Mouse (Mus musculus) T-helper 1 cell (primary cell): ENCODE measurements around the gene Veph1.

Experiments
- in situ Hi-C: fragments of 300-600 bp; cut with MboI, MseI; formaldehyde crosslinking; loops from one replicate; pipeline ENCODE4 v1.15.1; 2025; ENCODE audit warnings: high pct_unique_total_duplicates

Gene Veph1

GRCm38 (mm10) chr3:66224931-66225537 lies 71.6 kb downstream of the Veph1 start:
- in situ Hi-C loops, result no loop called here

GRCm38 (mm10) chr3:66221243-66221611 lies 75.4 kb downstream of the Veph1 start:
- in situ Hi-C loops, result no loop called here

- in situ Hi-C loops, result no loop called here
Measured at GRCm38 (mm10) chr3:66220554-66221242, 75.9 kb downstream of the Veph1 start.

- in situ Hi-C loops, result no loop called here
Measured at GRCm38 (mm10) chr3:66219655-66220191, 76.9 kb downstream of the Veph1 start, which contains the start of gene Ptx3. Gene Ptx3 (plus strand): TSS chr3:66219910.

- in situ Hi-C loops, result no loop called here
Measured at GRCm38 (mm10) chr3:66215759-66216158, 80.9 kb downstream of the Veph1 start.

GRCm38 (mm10) chr3:66213524-66213923 lies 83.1 kb downstream of the Veph1 start:
- in situ Hi-C loops, result no loop called here

- in situ Hi-C loops, result no loop called here
Measured at GRCm38 (mm10) chr3:66208836-66209573, 87.6 kb downstream of the Veph1 start.

GRCm38 (mm10) chr3:66193910-66194562 lies 102.6 kb downstream of the Veph1 start:
- in situ Hi-C loops, result no loop called here

- in situ Hi-C loops, result no loop called here
Measured at GRCm38 (mm10) chr3:66179647-66180046, 117.0 kb downstream of the Veph1 start.

GRCm38 (mm10) chr3:66172907-66173306 lies 123.7 kb downstream of the Veph1 start:
- in situ Hi-C loops, result no loop called here

GRCm38 (mm10) chr3:66169873-66170538 lies 126.6 kb downstream of the Veph1 start:
- in situ Hi-C loops, result no loop called here

GRCm38 (mm10) chr3:66166606-66167290 lies 129.9 kb downstream of the Veph1 start:
- in situ Hi-C loops, result no loop called here

- in situ Hi-C loops, result no loop called here
Measured at GRCm38 (mm10) chr3:66165026-66165425, 131.6 kb downstream of the Veph1 start.

GRCm38 (mm10) chr3:66164585-66164984 lies 132.1 kb downstream of the Veph1 start:
- in situ Hi-C loops, result no loop called here

- in situ Hi-C loops, result no loop called here
Measured at GRCm38 (mm10) chr3:66162612-66163011, 134.0 kb downstream of the Veph1 start.

- in situ Hi-C loops, result no loop called here
Measured at GRCm38 (mm10) chr3:66157947-66158346, 138.7 kb downstream of the Veph1 start.

GRCm38 (mm10) chr3:66137601-66138000 lies 159.0 kb downstream of the Veph1 start:
- in situ Hi-C loops, result no loop called here

GRCm38 (mm10) chr3:66131264-66131950 lies 165.2 kb downstream of the Veph1 start:
- in situ Hi-C loops, result no loop called here

- in situ Hi-C loops, result no loop called here
Measured at GRCm38 (mm10) chr3:66129689-66130088, 166.9 kb downstream of the Veph1 start.

- in situ Hi-C loops, result no loop called here
Measured at GRCm38 (mm10) chr3:66105493-66105892, 191.1 kb downstream of the Veph1 start.
